Mouse (Mus musculus) heart, postnatal 0 days (tissue): ENCODE results near the gene Pde11a.

ENCODE experiments used
- CTCF ChIP-seq: IDR thresholded peaks from 2 replicates; pipeline ENCODE4 v1.5.1; 2016; ENCODE audit warnings: antibody characterized with exemption, control low read depth, low read depth
- EP300 ChIP-seq: IDR thresholded peaks from 2 replicates; pipeline ENCODE4 v1.6.1; 2016; ENCODE audit warnings: antibody characterized with exemption, low read depth

GRCm38 (mm10) chr2:76365811-76366210, 27.2 kb upstream of the Pde11a start:
- TF ChIP-seq CTCF (no peak), EP300 (no peak)
